Mouse (Mus musculus): Measurements from ENCODE around the gene 5830473C10Rik. TPM values are rescaled to one million over a fixed set of nuclear protein-coding genes. Genes with fewer than 3 reads are reported as not detected.

The 5830473C10Rik gene
- total RNA-seq (2021): not detected
- long read RNA-seq, experiment 1: 0 reads
- long read RNA-seq, experiment 2: 0 reads

- no peak for DNase-seq
- intact Hi-C loops (cut with DNase I): no loop called here
Observed at GRCm38 (mm10) chr5:90560743-90561142, at the start of gene 5830473C10Rik. Gene 5830473C10Rik, plus strand, starts transcription at chr5:90561107.

GRCm38 (mm10) chr5:90512288-90512955 is 48.5 kb upstream of the 5830473C10Rik start:
- DNase-seq: no peak
- intact Hi-C loops (cut with DNase I): no loop called here

- DNase-seq: no peak
- intact Hi-C loops (cut with DNase I): no loop called here
Observed at GRCm38 (mm10) chr5:90515561-90515960, 45.3 kb upstream of the 5830473C10Rik start.

- no peak for DNase-seq
- intact Hi-C loops (cut with DNase I): no loop called here
Observed at GRCm38 (mm10) chr5:90518356-90519100, 42.4 kb upstream of the 5830473C10Rik start, which contains the start of gene Afm. Gene Afm, plus strand, starts transcription at chr5:90518932.

GRCm38 (mm10) chr5:90551191-90551590 is 9.7 kb upstream of the 5830473C10Rik start:
- no peak for DNase-seq
- intact Hi-C loops (cut with DNase I): no loop called here

- intact Hi-C loops (cut with DNase I): no loop called here
- no peak for DNase-seq
Observed at GRCm38 (mm10) chr5:90556052-90556451, 4.9 kb upstream of the 5830473C10Rik start.

- intact Hi-C loops (cut with DNase I): no loop called here
- no peak for DNase-seq
Observed at GRCm38 (mm10) chr5:90561721-90562275, 891 bp downstream of the 5830473C10Rik start.

GRCm38 (mm10) chr5:90562880-90563279 is 2.0 kb downstream of the 5830473C10Rik start:
- DNase-seq: no peak
- intact Hi-C loops (cut with DNase I): no loop called here

GRCm38 (mm10) chr5:90564161-90564560 is 3.3 kb downstream of the 5830473C10Rik start:
- intact Hi-C loops (cut with DNase I): no loop called here
- DNase-seq: no peak

- intact Hi-C loops (cut with DNase I): no loop called here
- DNase-seq: no peak
Observed at GRCm38 (mm10) chr5:90565205-90565604, 4.3 kb downstream of the 5830473C10Rik start.

- intact Hi-C loops (cut with DNase I): no loop called here
- no peak for DNase-seq
Observed at GRCm38 (mm10) chr5:90567788-90568187, 6.9 kb downstream of the 5830473C10Rik start.

GRCm38 (mm10) chr5:90568338-90568737 is 7.4 kb downstream of the 5830473C10Rik start:
- no peak for DNase-seq
- intact Hi-C loops (cut with DNase I): no loop called here

- intact Hi-C loops (cut with DNase I): no loop called here
- DNase-seq: no peak
Observed at GRCm38 (mm10) chr5:90571216-90571615, 10.3 kb downstream of the 5830473C10Rik start.

- no peak for DNase-seq
- intact Hi-C loops (cut with DNase I): no loop called here
Observed at GRCm38 (mm10) chr5:90577751-90578150, 16.8 kb downstream of the 5830473C10Rik start.

GRCm38 (mm10) chr5:90579556-90579955 is 18.6 kb downstream of the 5830473C10Rik start:
- no peak for DNase-seq
- intact Hi-C loops (cut with DNase I): no loop called here

GRCm38 (mm10) chr5:90582179-90582578 is 21.3 kb downstream of the 5830473C10Rik start:
- intact Hi-C loops (cut with DNase I): no loop called here
- DNase-seq: no peak

GRCm38 (mm10) chr5:90584799-90585198 is 23.9 kb downstream of the 5830473C10Rik start:
- intact Hi-C loops (cut with DNase I): loop anchor here (5.0 kb wide), 2 partner anchors 177 to 382 kb away; no protein-coding TSS in a partner anchor
- no peak for DNase-seq

GRCm38 (mm10) chr5:90586511-90586910 is 25.6 kb downstream of the 5830473C10Rik start:
- intact Hi-C loops (cut with DNase I): loop anchor here (5.0 kb wide), 2 partner anchors 179 to 384 kb away; no protein-coding TSS in a partner anchor
- DNase-seq: no peak

GRCm38 (mm10) chr5:90588104-90588503 is 27.2 kb downstream of the 5830473C10Rik start:
- intact Hi-C loops (cut with DNase I): loop anchor here (5.0 kb wide), 2 partner anchors 181 to 386 kb away; no protein-coding TSS in a partner anchor
- no peak for DNase-seq

- peak; percentile 62 to 84 for DNase-seq
- intact Hi-C loops (cut with DNase I): loop anchor here (5.0 kb wide), 2 partner anchors 182 to 387 kb away; no protein-coding TSS in a partner anchor
Observed at GRCm38 (mm10) chr5:90588708-90589595, 28.0 kb downstream of the 5830473C10Rik start.

Data from heart, postnatal 14 days (tissue).